Mouse (Mus musculus) testis, adult 2 months (tissue): ENCODE results near the gene Ccdc194.

Experiments
- CTCF ChIP-seq: fragments of 200-500 bp; IDR thresholded peaks from 2 replicates; pipeline ENCODE4 v1.5.1; 2012; ENCODE audit warnings: low read depth, mild to moderate bottlenecking, inconsistent platforms, low read length, moderate library complexity; ENCODE audit not compliant: control insufficient read depth, insufficient read depth, insufficient replicate concordance
- POLR2A ChIP-seq: fragments of 200-500 bp; IDR thresholded peaks from 2 replicates; pipeline ENCODE4 v1.6.1; 2012; ENCODE audit warnings: low read depth, mild to moderate bottlenecking, inconsistent platforms, low read length, moderate library complexity; ENCODE audit not compliant: control insufficient read depth

DNA sequence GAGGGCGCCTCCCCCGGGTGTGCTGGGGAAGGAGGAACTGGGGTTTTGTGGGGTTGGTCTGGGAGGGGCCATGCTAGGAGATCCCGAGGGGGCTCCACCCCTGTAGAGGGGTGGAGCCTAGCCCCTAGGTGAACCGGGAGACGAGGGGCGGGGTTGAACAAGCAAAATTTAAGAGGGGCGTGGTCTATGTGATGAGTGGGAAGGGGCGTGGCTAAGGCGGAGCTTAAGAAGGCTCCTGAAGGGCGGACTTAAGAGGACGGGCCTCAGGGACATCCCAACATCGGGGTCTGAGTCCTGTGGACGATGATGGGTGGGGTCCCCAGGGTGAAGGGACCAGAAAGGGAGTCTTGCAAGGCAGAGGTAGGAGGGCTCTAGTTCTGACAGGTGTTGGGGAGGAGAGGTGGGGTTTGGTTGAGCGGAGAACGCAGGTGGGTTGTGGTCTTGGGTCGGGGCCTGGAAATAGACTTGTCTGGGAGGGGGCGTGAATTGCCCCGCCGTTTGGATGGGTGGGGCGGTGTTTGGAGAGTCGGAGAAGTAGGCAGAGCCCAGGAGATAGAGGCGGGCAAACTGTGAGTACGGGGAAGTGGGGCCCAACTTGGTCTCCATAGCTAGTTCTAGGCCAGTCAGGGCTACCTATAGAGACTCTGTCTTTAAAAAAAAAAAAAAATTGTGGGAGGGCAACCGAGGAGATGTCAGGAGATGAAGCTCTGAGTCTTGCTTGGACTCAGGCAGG, 33.6 kb upstream of the Ccdc194 start:
- TF ChIP-seq CTCF, result no peak
- TF ChIP-seq POLR2A, result no peak
